Mouse (Mus musculus): ENCODE measurements around the gene Gpr45.
"Not testable (repeated sequence)": the region's sequence is repeated elsewhere in the genome, so short reads cannot be mapped to it uniquely, and the experiment has no call there.

The Gpr45 gene

DNA sequence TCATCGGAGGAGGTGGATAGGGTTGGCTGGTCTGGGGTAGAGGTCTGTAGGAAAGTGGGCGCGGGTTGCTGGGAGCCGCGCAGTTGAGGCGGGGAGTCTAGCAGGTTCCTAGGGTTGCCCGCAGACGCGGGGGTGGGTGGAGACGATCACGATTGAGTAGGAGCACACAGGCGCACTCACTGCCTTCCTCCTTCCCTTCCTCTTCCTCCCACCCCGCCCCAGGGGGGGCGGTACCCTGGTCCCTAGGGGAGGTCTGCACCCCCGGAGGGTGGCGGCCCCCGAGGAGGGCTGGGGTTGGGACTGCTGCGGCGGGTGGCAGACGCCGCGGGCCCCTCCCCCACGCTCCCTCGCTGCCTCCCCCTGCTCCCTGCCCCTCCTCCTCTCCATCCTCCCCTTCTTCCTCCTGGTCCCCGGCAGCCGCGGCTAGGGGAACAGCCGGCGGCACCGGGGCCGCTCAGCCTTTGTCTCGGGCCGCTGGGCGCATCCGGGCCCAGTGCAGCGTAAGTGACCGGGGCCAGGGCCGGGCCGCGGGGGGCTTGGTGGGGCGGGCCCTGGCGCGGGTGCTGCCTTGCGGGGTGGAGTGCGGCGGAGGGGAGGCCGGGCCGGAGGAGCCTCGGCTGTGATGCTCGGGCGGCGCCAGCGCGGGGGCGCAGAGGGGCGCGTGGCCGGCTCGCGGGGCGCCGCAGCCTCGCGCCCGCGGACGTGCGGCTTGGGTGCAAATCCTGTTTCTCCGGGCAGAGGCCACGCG, at the start of gene Gpr45:
Gpr45 (plus strand) TSS at position 139 of the 748 bp plus-strand sequence.
- peak; percentile 48 for DNase-seq

DNA sequence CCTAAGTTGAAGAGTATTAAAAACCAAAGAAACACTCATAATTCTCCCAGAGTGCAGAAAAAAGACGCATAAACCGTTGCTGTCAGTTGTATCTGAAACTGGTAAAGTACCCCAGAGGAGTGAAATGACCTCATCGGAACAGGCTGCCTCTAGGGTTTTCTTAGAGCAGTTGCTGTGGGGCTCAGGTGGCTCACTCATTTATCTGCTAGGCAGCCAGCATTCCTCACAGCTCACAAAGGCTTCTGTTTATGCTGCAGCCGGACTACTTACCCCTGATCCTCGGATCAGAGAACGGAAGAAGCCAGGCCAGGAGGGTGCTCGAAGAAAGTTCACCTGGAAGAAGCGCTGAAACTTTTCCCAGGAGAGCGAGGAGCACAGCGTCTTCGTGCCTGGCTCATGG, 47.5 kb upstream of the Gpr45 start:
- DNase-seq: no peak

DNA sequence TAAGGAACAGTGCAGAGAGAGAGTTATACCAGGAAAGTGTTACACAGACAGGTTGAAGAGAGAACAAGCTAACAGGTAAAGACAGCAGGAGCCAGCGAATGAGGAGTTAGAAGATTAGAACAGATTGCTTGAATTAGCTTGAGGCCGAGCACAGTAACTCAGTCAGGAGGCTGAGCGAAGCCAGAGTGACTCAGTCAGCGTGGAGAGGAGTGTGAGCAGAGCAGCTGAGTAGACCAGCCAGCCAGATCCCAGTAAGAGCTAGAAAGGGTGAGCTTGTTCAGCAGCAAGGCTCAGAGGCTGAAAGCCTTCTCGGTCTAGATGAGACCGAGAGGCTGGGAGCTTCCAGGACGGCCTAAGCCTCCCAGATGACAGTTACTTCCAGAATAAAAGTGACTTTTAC, 46.0 kb upstream of the Gpr45 start:
- no peak for DNase-seq

DNA sequence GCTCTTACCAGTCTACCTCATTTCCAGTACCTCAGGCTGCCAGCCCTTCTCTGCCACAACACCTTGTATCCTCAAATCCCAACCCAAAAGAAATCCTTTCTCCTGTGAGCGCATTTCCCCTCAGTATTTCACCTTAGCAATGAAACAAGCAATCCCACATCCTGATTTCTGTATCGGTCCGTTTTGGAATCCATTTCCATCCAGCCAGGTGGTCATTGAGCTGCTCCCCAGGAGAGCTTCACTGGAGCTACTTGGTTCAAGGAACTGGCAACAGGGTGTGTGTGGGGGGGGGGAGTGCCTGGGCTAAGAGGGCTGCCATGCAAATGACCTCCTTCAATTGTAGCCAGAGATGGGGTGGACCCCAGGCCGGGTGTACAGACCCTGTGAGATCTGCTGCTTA, 45.5 kb upstream of the Gpr45 start:
- no peak for DNase-seq

DNA sequence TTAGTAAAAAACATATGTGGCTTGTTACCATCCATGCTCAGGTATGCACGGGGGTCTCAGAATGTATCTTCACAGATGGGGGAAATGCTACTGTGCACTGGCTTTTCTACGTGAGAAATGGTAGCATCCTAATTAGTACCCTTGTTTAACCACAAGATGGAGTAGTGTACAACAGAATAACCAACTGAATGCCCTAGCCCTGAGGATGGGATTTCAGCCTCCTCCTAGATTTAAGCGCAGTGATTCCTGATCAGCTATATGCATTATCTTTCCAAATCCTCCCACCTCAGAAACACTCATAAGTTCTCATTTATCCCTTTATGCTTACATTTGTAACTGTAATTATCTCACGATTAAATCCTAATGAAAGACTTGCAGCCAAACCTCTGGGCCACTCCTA, 37.6 kb upstream of the Gpr45 start:
- DNase-seq: peak; percentile 42

DNA sequence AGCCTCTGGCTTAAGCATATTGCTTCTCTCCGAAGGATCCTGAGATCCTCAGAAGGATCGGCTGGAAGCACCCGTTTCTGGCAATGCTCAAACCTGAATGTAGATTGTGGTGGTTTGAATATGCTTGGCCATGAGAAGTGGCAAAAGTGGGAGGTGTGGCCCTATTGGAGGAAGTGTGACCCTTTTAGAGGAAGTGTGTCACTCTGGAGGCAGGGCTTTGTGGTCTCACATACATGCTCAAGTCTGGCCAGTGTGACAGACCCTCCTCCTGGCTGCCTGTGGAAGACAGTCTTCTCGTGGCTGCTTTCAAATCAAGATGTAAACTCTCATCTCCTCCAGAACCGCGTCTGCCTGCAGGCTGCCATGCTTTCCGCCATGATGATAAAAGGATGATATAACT, 36.0 kb upstream of the Gpr45 start:
- no peak for DNase-seq

DNA sequence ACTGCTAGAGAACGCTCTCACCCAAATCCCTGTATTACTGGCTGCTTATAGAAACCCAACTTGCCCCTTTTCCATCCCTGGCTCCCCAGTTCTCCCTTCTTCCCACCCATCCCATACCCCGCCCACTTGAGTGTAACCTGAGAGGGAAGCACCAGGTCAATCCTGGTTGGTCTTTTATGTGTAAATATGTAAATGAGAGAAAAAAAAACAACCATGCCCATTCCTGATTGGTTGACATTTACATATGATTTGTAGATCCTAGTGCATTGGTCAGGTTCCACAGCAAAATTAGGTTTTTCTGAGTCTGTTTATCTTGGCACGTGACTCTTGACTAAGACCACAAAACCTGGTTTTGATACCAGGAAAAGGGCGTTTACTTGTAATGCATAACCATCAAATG, 34.8 kb upstream of the Gpr45 start:
- no peak for DNase-seq

DNA sequence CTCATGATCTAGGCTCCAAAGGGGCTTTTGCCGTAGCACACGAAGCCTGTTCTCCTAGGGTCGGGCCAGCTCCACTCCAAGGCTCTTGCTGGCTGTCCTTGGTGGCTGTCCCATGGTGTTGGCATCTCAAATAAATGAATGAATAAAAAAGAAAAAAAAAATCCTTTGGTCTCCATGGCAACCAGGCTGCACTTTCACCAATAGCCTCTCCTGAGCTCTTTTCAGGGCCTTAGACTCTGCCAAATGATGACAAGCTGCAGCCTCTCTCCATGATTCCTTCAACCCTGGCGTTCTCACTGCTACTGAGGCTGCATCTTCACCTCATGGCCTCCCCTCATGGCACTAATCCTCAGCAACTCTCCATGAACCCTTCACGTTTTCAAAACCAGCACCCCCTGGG, 28.7 kb upstream of the Gpr45 start:
- no peak for DNase-seq

DNA sequence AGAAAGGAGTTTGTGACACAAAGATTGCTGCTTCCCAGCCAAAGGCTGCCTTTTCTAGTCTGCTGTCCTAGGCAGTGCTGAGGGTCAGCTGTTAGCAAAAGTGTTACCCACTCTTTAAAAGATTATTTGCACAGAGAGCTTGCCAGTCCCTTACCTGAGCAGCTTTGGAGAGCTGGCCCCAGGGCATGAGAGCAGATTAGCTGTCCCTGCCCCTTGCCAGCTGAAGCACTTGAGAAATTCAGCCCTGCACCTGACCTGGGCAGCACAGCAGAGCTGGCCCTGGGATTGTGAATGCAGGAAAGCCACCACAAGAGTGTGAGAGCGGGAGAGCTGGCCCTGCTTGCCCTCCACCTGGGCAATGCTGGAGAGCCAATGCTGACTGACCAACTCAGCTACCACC, 19.1 kb upstream of the Gpr45 start:
- DNase-seq: no peak

DNA sequence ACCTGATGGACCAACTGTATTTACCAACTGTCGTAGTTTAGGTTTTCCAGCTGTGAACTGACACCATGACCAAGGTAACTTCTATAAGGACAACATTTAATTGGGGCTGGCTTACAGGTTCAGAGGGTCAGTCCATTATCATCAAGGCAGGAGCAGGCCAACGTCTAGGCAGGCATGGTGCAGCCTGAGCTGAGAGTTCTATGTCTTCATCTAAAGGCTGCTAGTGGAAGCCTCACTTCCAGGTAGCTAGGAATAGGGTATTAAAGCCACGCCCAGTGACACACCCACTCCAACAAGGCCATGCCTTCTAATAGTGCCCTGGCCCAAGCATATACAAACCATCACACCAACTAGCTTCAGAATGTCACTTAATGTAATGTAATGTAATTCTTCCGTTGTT, 4.2 kb upstream of the Gpr45 start:
- DNase-seq: no peak

DNA sequence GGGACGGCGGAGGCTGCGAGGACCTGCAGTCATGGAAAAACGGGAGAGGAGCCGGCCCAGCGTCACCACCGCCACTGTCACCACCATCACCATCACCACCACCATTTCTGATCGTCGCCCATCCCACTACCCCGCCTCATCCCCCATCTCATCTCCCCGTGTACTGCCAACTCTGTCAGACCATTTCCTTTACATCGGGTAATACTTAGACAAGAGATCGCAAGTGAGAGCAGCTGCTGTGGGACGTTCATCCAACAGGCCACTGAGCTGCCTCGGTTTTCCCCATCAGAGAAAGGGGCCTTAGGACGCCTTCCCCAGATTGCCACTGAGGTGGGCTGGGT, 780 bp downstream of the Gpr45 start:
- no peak for DNase-seq

DNA sequence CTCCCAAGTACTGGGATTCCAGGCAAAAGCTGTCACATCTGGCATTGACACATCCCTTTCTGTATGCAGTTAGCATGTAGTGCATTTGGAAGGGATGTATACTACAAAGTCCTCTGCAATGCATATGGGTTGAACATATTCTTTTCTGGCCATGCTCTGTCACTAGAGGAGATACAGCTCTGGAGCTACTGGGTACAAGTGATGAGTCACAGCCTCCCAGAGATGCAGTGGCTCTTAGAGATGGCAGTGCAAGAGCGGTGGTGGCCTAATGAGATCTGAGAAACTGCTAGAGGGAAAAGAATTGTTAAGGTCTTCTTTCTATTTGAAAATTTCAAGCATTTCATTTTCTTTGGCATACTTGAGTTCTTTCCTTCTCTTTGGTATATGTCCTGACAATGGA, 4.2 kb downstream of the Gpr45 start:
- no peak for DNase-seq

DNA sequence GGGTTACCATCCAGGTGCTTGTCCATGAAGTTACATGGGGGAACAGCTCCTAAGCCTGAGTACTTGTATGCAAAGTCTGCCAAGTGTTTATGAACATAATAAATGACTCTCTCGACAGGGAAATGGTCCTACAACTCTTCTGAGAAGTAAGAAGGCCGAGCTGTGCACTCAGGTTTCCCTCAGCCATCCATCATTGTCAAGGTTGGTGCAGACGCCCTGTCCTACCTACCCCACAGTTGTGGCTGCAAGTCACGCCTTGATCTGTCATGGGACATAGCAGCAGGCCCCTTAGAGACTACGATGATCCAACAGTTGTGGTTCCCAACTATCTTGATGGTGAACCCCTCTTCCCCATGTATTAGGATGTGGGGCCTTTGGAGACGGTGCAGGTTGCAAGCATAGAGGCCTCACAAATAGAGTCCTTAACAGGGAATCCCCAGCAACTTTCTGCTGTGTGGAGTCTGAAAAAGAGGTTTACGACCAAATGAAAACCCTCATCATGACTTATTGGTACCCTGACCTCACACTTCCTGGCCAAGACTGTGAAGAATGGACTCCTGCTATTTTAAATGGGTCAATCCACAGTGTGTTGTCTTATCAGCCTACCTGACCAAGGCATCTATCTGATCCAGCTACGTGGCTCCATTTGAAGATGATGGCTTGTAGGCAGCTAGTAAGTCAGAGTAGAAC, 30.6 kb downstream of the Gpr45 start:
- no peak for DNase-seq

DNA sequence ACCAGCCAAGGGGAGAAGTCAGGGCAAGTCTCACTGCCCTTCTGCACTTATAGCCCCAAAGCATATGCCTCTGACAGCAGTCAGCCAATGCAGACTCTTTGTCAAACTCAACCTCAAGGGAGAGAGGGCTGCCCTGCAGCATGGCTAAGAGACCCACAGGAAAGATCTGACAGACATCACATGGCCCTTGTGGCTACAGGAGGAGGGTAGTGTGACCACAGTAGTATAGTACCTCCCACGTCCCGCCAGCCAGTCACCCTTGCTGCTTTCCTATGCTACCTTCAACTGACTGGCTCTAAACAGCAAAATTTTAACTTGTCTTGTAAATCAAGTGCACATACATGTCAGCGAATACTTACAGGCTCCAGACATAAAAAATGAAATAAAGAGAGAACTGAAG, 31.4 kb downstream of the Gpr45 start:
- no peak for DNase-seq

DNA sequence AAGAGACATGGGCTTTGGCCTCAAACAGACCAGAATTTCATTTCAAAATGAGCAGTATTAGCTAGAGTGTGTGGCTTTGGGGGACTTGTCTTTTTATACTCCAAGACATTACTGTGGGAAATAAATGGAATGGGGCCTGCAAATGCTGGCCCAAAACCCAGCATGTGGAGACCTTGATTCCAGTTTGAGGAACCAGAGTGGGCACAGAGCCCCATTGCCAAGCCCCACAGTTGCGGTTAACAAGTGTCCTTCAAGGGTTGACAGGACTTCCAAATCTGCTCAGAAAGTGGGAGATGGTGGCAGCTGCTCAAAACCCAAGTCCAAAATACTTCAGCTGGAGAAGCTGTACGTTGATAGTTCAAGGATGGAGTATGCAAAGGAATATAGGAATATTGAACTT, 36.3 kb downstream of the Gpr45 start:
- no peak for DNase-seq

DNA sequence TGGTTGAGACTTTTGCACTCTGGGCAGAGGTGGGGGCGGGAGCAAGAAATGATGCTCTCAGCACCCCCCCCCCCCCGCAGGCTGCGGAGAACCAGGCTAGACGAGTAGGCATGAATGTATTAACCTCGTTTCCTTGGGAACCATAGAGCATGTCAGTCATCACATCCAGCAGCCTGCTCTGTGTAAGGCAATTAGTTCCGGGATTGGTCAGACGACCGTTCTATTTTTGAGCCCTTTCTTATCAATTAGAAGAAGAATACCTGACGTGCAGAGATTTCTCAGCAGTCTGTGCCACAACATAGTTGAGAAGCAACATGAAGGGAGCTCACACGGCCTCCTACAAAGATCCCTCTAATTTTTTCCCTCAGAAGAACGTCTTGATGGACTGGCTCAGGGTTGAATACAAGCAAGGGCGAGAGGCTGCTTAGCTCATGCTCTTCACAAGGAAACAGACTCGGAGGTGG, 53.4 kb downstream of the Gpr45 start:
- no peak for DNase-seq

DNA sequence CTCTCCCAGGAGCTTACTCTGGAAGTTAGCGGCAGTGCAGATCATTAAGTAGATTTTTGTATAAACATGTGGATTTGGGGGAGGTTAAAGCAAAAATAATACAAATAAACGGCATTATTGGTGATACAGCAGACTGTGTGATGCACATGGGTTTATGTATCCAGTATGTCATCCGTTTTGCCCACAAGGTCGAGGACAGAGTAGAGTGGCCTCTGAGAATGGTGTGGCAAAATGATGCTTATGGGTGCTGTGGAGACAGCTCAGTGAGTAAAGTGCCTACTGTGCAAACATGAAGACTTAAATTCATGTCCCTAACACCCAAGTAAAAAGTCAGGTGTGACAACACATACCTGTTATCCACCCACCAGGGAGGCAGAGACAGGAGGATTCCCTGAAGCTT, 53.9 kb downstream of the Gpr45 start:
- DNase-seq: no peak

DNA sequence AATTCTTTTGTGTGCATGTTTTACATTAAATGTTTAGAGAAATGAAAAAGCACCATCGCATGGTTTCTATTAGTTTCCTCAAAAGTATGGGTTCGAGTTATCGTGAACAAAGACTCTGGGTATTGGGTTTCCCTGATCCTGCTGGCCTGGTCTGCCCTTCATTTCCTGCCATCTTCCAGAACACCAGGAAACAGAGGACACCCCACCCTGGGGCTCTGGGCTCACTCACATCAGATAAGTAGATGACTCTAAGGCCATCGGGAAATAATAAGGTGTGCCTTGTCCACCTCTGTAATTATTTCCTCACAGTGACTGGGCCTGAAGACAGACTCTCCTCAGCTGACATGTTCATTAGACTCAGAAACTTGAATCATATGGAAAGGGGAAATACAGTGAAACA, 57.8 kb downstream of the Gpr45 start:
- DNase-seq: no peak

DNA sequence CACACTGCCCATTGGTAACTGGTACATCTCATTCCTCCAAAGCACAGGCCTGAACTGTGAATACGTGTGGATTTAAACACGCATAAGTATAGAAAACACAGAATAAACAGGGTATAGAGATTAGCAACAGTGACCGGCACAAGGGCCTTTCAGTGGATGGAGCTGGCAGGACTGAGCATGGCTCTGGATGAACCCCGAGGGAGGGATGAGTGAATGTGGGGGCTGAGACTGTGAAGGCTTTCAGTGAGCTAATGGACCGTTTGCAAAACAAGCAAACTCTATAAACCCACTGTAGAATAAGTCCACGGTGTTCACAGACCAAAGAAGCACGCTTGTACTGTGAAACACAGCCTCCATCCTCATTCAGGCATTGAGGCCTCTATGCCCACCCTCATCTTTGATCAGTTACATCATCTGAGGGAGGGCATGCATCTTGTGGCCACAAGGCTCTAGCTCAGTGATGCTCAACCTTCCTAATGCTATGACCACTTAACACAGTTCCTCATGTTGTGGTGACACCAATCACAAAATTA, 62.5 kb downstream of the Gpr45 start:
- not testable (repeated sequence) for DNase-seq

DNA sequence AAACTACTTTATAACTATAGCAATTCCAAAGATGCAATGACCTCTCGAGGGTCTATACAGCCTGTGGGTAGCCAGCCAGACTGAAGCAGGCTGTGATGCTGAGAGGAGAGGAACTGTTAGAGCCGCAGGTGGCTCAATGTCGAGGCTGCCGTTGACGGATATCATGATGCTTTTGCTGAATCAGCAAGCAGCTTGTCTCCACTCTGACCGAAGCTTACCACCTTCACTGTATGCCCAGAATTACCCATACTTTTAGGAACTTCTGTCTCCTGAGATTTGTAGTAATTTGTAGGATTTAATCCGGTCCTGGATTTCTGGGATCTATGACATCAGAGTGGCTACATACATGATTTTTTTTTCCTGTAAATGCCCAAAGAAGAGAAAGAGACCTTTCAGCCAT, 83.3 kb downstream of the Gpr45 start:
- DNase-seq: no peak

DNA sequence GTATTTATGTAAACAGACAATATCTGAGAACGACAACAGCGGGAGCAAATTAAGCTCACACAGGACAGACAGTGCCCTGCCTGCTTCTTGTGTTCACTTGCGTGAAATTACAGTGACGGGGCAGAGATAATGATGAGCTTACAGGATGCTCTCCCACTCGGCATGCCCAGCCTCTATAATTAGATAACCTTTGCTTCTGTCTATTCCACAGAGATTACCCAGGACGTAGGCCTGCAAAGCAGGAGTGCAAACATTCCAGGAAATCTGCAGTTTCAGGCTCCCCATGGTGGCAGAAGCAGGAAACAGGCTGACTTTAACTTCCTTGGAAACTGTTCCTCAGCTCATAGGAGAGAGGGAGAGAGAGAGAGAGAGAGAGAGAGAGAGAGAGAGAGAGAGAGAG, 89.6 kb downstream of the Gpr45 start:
- DNase-seq: no peak

DNA sequence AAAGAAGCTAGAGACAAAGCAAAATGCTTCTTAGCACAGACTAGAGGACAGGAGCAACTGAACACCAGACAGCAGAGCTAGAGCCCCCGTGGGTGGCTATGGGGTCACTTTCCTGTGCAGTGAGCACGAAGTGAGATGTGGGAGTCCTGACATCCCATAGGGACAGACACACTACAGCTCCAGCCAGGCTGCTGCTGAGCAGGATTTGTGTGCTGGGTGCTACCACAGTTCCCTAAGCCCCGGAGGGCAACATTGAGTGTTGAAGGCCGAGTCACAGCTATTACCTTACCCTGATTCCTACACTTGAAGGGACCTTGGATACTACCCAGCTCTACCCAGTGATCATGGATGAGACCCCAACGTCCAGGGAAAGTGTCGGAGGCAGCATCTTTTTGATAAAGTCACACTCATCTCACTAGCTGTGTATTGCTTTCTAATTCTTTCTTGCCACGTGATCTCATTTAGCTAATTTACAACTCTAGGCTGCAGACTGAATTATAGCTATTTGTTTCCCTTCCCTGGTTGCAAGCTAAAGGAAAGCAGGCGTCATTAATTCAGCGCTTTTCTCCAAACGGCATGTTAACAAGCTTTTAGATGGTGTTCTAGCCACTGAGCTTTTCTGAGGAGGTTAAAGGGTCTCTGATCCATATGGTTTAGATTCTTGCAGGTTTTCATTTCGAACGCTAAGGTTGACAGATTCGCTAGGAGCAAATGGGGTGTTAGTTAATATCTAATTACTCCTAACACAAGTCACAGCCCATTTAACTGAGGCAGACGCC, 92.7 kb downstream of the Gpr45 start:
- no peak for DNase-seq

DNA sequence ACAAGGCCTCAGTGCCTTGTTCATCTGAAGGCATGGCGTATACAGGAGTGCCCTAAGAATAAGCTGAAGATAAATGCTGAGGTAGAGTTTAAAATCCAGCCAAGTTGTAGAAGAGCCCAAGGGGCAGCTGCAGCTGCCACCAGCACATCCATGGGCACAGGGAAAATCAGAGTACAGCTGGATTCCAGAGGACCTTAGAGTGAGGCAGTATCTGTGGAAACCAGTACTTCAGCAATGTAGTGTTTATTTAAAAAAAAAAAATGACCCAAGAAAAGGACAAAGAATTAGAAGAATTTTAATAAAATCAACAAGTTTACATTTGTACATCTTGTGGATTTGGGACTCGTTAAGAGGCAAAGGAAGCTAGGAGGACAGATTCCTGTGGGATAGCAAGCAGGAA, 94.3 kb downstream of the Gpr45 start:
- DNase-seq: no peak

DNA sequence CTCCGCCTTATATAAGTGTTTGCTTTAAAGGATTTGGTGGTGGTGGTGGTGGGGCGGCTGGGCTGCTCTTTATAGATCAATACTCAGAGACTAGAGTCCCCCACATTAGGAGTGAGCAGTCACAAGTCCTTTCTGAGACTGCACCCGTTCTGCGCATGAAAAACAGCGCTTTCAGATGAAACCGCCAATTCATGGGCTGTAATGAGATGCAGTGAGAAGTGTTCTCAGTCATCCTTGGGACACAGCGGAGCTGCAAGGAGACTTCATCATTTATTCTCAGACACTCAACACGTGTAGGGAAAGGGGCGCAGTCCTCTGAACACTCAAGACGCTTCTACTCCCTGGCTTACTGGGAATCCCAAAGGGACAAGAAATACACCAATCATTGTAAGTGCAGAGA, 95.1 kb downstream of the Gpr45 start:
- DNase-seq: no peak
